Mouse (Mus musculus) 3134 (cell line): ENCODE data around the gene Adgrf5.
"Not testable (repeated sequence)": the region's sequence is repeated elsewhere in the genome, so short reads cannot be mapped to it uniquely, and the experiment has no call there.

Experiments used
- DNase-seq: peaks from one replicate; pipeline ENCODE4 v3.0.0-alpha.2; 2011; ENCODE audit warnings: low spot score; ENCODE audit not compliant: insufficient read length; ENCODE audit errors: extremely low read depth

Gene Adgrf5

GRCm38 (mm10) chr17:43359826-43360619 is at the start of gene Adgrf5:
Adgrf5 (plus strand) TSS chr17:43360451.
- DNase-seq: no peak

- no peak for DNase-seq
Observed at GRCm38 (mm10) chr17:43325986-43326671, 34.1 kb upstream of the Adgrf5 start.

- peak; percentile 3 for DNase-seq
Observed at GRCm38 (mm10) chr17:43326726-43327700, 33.2 kb upstream of the Adgrf5 start.

- DNase-seq: no peak
Observed at GRCm38 (mm10) chr17:43327810-43328209, 32.4 kb upstream of the Adgrf5 start.

GRCm38 (mm10) chr17:43329216-43329615 is 31.0 kb upstream of the Adgrf5 start:
- no peak for DNase-seq

- no peak for DNase-seq
Observed at GRCm38 (mm10) chr17:43329761-43330183, 30.5 kb upstream of the Adgrf5 start.

- DNase-seq: no peak
Observed at GRCm38 (mm10) chr17:43332686-43333085, 27.6 kb upstream of the Adgrf5 start.

GRCm38 (mm10) chr17:43334074-43334473 is 26.2 kb upstream of the Adgrf5 start:
- no peak for DNase-seq

- no peak for DNase-seq
Observed at GRCm38 (mm10) chr17:43337643-43338042, 22.6 kb upstream of the Adgrf5 start.

GRCm38 (mm10) chr17:43338279-43338678 is 22.0 kb upstream of the Adgrf5 start:
- no peak for DNase-seq

- DNase-seq: not testable (repeated sequence)
Observed at GRCm38 (mm10) chr17:43346499-43346898, 13.8 kb upstream of the Adgrf5 start.

- DNase-seq: no peak
Observed at GRCm38 (mm10) chr17:43357902-43358539, 2.2 kb upstream of the Adgrf5 start.

- no peak for DNase-seq
Observed at GRCm38 (mm10) chr17:43361021-43361420, 770 bp downstream of the Adgrf5 start.

GRCm38 (mm10) chr17:43362362-43362761 is 2.1 kb downstream of the Adgrf5 start:
- no peak for DNase-seq

GRCm38 (mm10) chr17:43362881-43363280 is 2.6 kb downstream of the Adgrf5 start:
- DNase-seq: no peak

- no peak for DNase-seq
Observed at GRCm38 (mm10) chr17:43363921-43364320, 3.7 kb downstream of the Adgrf5 start.

- no peak for DNase-seq
Observed at GRCm38 (mm10) chr17:43365297-43365696, 5.0 kb downstream of the Adgrf5 start.

GRCm38 (mm10) chr17:43366486-43366885 is 6.2 kb downstream of the Adgrf5 start:
- no peak for DNase-seq

- DNase-seq: no peak
Observed at GRCm38 (mm10) chr17:43368171-43368576, 7.9 kb downstream of the Adgrf5 start.

GRCm38 (mm10) chr17:43372604-43373003 is 12.4 kb downstream of the Adgrf5 start:
- no peak for DNase-seq
